Mouse (Mus musculus): ENCODE measurements at regions not wholly inside any gene's neighbourhood (a gene's known extent, or its start where the extent isn't known, plus 50 kb on each side); places are given as distances from the start of the nearest gene placed in this dataset.
A peak's percentile ranks its signal among the peaks of the same experiment; 100 is the strongest.

GRCm38 (mm10) chr2:51036995-51037394 lies 111.9 kb downstream of the Rnd3 start:
- H3K27me3 ChIP-seq (ENCODE audit: control insufficient read depth, insufficient read depth, low read length): no peaks in the 10 kb centered on the region
- no peaks in the 10 kb centered on the region for H3K36me3 ChIP-seq (ENCODE audit: control insufficient read depth, insufficient read depth, low read length)
- H3K27ac ChIP-seq (replicated peaks; ENCODE audit: low read depth, low read length): no peak overlapping the region
- no peaks in the 10 kb centered on the region for H3K4me1 ChIP-seq (ENCODE audit: control insufficient read depth, insufficient read depth, low read length)
- H3K9me3 ChIP-seq (ENCODE audit: control insufficient read depth, low read length): no peaks in the 10 kb centered on the region
- ATAC-seq (ENCODE audit: low FRiP score, low read depth) (no peak), DNase-seq (ENCODE audit: low spot score) (no peak)
- H3K4me3 ChIP-seq (replicated peaks; ENCODE audit: low read length): no peak overlapping the region
- TF ChIP-seq POLR2A (IDR thresholded peaks at IDR 0.05; ENCODE audit: borderline replicate concordance, extremely low read depth, insufficient read depth, insufficient read length): no peak
- no peak overlapping the region for H3K9ac ChIP-seq (ENCODE audit: low read depth, low read length, severe bottlenecking)
- 76% methylated on average over 5 of the region's 5 CpGs for WGBS
- H3K4me2 ChIP-seq (replicated peaks; ENCODE audit: low read depth, low read length, severe bottlenecking): no peak overlapping the region

GRCm38 (mm10) chr2:51036190-51036755 lies 112.6 kb downstream of the Rnd3 start:
- Histone ChIP-seq H3K4me2 (replicated peaks; ENCODE audit: low read depth, low read length, severe bottlenecking) (no peak overlapping the region), H3K27ac (replicated peaks; ENCODE audit: low read depth, low read length) (no peak overlapping the region), H3K9me3 (ENCODE audit: control insufficient read depth, low read length) (no peaks in the 10 kb centered on the region), H3K4me3 (replicated peaks; ENCODE audit: low read length) (no peak overlapping the region), H3K36me3 (ENCODE audit: control insufficient read depth, insufficient read depth, low read length) (no peaks in the 10 kb centered on the region), H3K27me3 (ENCODE audit: control insufficient read depth, insufficient read depth, low read length) (no peaks in the 10 kb centered on the region), H3K4me1 (ENCODE audit: control insufficient read depth, insufficient read depth, low read length) (no peaks in the 10 kb centered on the region), H3K9ac (ENCODE audit: low read depth, low read length, severe bottlenecking) (no peak overlapping the region)
- TF ChIP-seq POLR2A (IDR thresholded peaks at IDR 0.05; ENCODE audit: borderline replicate concordance, extremely low read depth, insufficient read depth, insufficient read length): no peak
- no peak for ATAC-seq (ENCODE audit: low FRiP score, low read depth)
- WGBS: 60% methylated on average over 8 of the region's 8 CpGs
- no peak for DNase-seq (ENCODE audit: low spot score)

- no peak overlapping the region for H3K27ac ChIP-seq (replicated peaks; ENCODE audit: low read depth, low read length)
- H3K4me1 ChIP-seq (ENCODE audit: control insufficient read depth, insufficient read depth, low read length): no peaks in the 10 kb centered on the region
- no peak overlapping the region for H3K4me2 ChIP-seq (replicated peaks; ENCODE audit: low read depth, low read length, severe bottlenecking)
- H3K4me3 ChIP-seq (replicated peaks; ENCODE audit: low read length): no peak overlapping the region
- TF ChIP-seq POLR2A (IDR thresholded peaks at IDR 0.05; ENCODE audit: borderline replicate concordance, extremely low read depth, insufficient read depth, insufficient read length): no peak
- H3K27me3 ChIP-seq (ENCODE audit: control insufficient read depth, insufficient read depth, low read length): no peaks in the 10 kb centered on the region
- H3K9ac ChIP-seq (ENCODE audit: low read depth, low read length, severe bottlenecking): no peak overlapping the region
- ATAC-seq (ENCODE audit: low FRiP score, low read depth) (no peak), DNase-seq (ENCODE audit: low spot score) (no peak)
- H3K9me3 ChIP-seq (ENCODE audit: control insufficient read depth, low read length): no peaks in the 10 kb centered on the region
- no peaks in the 10 kb centered on the region for H3K36me3 ChIP-seq (ENCODE audit: control insufficient read depth, insufficient read depth, low read length)
- 96% methylated on average over 7 of the region's 7 CpGs for WGBS
Observed at GRCm38 (mm10) chr2:51033881-51034280, 115.0 kb downstream of the Rnd3 start.

DNA sequence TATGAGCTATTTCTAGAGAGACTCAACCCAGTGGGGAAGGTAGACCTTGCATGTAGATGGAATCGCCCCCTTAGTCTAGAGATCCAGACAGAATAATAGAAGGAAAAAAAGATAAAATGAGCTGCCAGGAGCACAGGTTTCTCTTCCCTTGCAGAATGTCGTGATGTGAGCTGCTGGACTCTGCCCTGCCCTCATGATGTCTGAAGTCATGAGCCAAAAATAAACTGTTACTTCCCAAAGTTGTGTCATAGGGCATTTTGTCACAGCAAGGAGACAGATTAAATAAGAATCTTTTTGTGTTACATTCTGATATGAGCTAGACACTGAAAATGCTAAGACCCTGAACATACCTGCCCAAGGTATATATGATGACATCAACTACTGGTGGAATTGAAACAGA lies 126.4 kb downstream of the Rnd3 start:
- H3K9ac ChIP-seq (ENCODE audit: low read depth, low read length, severe bottlenecking): no peak overlapping the region
- 85% methylated on average over 2 of the region's 2 CpGs for WGBS
- no peak overlapping the region for H3K27ac ChIP-seq (replicated peaks; ENCODE audit: low read depth, low read length)
- DNase-seq (ENCODE audit: low spot score) (no peak), ATAC-seq (ENCODE audit: low FRiP score, low read depth) (no peak)
- no peak overlapping the region for H3K4me2 ChIP-seq (replicated peaks; ENCODE audit: low read depth, low read length, severe bottlenecking)
- TF ChIP-seq POLR2A (IDR thresholded peaks at IDR 0.05; ENCODE audit: borderline replicate concordance, extremely low read depth, insufficient read depth, insufficient read length): no peak
- H3K27me3 ChIP-seq (ENCODE audit: control insufficient read depth, insufficient read depth, low read length): no peaks in the 10 kb centered on the region
- no peaks in the 10 kb centered on the region for H3K36me3 ChIP-seq (ENCODE audit: control insufficient read depth, insufficient read depth, low read length)
- H3K4me1 ChIP-seq (ENCODE audit: control insufficient read depth, insufficient read depth, low read length): no peaks in the 10 kb centered on the region
- no peaks in the 10 kb centered on the region for H3K9me3 ChIP-seq (ENCODE audit: control insufficient read depth, low read length)
- no peak overlapping the region for H3K4me3 ChIP-seq (replicated peaks; ENCODE audit: low read length)

DNA sequence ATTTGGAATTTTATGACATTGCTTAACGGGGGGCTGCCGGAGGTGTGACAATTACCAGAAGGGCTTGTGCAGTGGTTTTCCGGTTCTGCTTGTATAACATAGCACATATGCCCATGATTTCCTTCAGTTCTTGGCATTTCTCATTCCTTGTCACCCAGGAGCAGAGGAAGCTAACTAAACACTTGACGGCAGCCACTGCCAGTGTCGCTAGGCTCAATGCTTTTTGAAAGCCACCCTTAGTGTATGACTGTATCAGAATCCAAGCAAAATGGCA lies 132.8 kb downstream of the Rnd3 start:
- no peak for TF ChIP-seq POLR2A (IDR thresholded peaks at IDR 0.05; ENCODE audit: borderline replicate concordance, extremely low read depth, insufficient read depth, insufficient read length)
- H3K4me3 ChIP-seq (replicated peaks; ENCODE audit: low read length): no peak overlapping the region
- H3K4me1 ChIP-seq (ENCODE audit: control insufficient read depth, insufficient read depth, low read length): peaks cover 9% of the 10 kb centered on the region
- no peaks in the 10 kb centered on the region for H3K9me3 ChIP-seq (ENCODE audit: control insufficient read depth, low read length)
- H3K4me2 ChIP-seq (replicated peaks; ENCODE audit: low read depth, low read length, severe bottlenecking): no peak overlapping the region
- DNase-seq (ENCODE audit: low spot score): peak; percentile 16
- H3K36me3 ChIP-seq (ENCODE audit: control insufficient read depth, insufficient read depth, low read length): no peaks in the 10 kb centered on the region
- H3K27me3 ChIP-seq (ENCODE audit: control insufficient read depth, insufficient read depth, low read length): no peaks in the 10 kb centered on the region
- no peak overlapping the region for H3K27ac ChIP-seq (replicated peaks; ENCODE audit: low read depth, low read length)
- H3K9ac ChIP-seq (ENCODE audit: low read depth, low read length, severe bottlenecking): no peak overlapping the region
- 0 out of 2 replicates have a peak, but pooled peaks have one; percentile 9 for ATAC-seq (ENCODE audit: low FRiP score, low read depth)
- WGBS: 10% methylated on average over 5 of the region's 5 CpGs
